Mouse (Mus musculus) stomach, embryonic 14.5 days (tissue): ENCODE measurements around the gene Dab1. TPM values are rescaled to one million over a fixed set of nuclear protein-coding genes. Genes with fewer than 3 reads are reported as not detected.

Experiments
- ATAC-seq: fragments of 200-750 bp; cut with Nextera tagmentation; 2 replicates; pipeline ENCODE4 v1.8.0; 2017; ENCODE audit warnings: low read depth, moderate TSS enrichment; ENCODE audit not compliant: insufficient number of reproducible peaks, insufficient read depth, low FRiP score
- H3K27ac ChIP-seq: fragments of 300-500 bp; sonication (generic); 2 replicates; pipeline ENCODE4 v1.5.1; 2014; ENCODE audit warnings: mild to moderate bottlenecking, low read length, moderate library complexity, mixed read lengths
- H3K27me3 ChIP-seq: fragments of 300-500 bp; sonication (generic); 2 replicates; pipeline ENCODE4 v1.6.1; 2014; ENCODE audit warnings: low read length, control low read depth, mixed read lengths; ENCODE audit not compliant: control insufficient read depth, insufficient read depth
- H3K36me3 ChIP-seq: fragments of 300-500 bp; sonication (generic); 2 replicates; pipeline ENCODE4 v1.6.1; 2014; ENCODE audit warnings: mild to moderate bottlenecking, control low read depth, low read length, moderate library complexity, mixed read lengths; ENCODE audit not compliant: control insufficient read depth, insufficient read depth
- H3K4me1 ChIP-seq: fragments of 300-500 bp; sonication (generic); 2 replicates; pipeline ENCODE4 v1.6.1; 2014; ENCODE audit warnings: low read length, control low read depth, mixed read lengths; ENCODE audit not compliant: control insufficient read depth, insufficient read depth
- H3K4me2 ChIP-seq: fragments of 300-500 bp; sonication (generic); replicated peaks from 2 replicates; pipeline ENCODE4 v1.6.1; 2014; ENCODE audit warnings: low read depth, low read length, control low read depth
- H3K4me3 ChIP-seq: fragments of 300-500 bp; sonication (generic); 2 replicates; pipeline ENCODE4 v1.5.1; 2014; ENCODE audit warnings: low read depth, low read length, control low read depth
- H3K9ac ChIP-seq: fragments of 300-500 bp; sonication (generic); replicated peaks from 2 replicates; pipeline ENCODE4 v1.6.1; 2014; ENCODE audit warnings: low read depth, mild to moderate bottlenecking, control low read depth, low read length, moderate library complexity, mixed read lengths
- H3K9me3 ChIP-seq: fragments of 300-500 bp; sonication (generic); 2 replicates; pipeline ENCODE4 v1.6.1; 2016; ENCODE audit warnings: low read depth, low read length, control low read depth; ENCODE audit not compliant: control insufficient read depth
- WGBS: fragments of 180-500 bp; shearing (Covaris S2); extraction: QIAGEN DNeasy Blood & Tissue Kit; methylation state at CpG from one replicate; pipeline ENCODE4 v1.1.7; 2014; 5-methylcytosine and 5-hydroxymethylcytosine counted together
- polyA plus RNA-seq: library from polyadenylated mRNA; unstranded; fragments of >200 nt; fragmentation: Nextera tagmentation; extraction: Ambion mirVana; gene quantifications from 2 replicates; pipeline ENCODE4 v1.2.1, GENCODE M21; 2014

The Dab1 gene
- polyA plus RNA-seq, 1 experiment from 2014 or later = 8.5 TPM

- ATAC-seq = no peak
- Histone ChIP-seq H3K36me3 (no peaks in the 10 kb centered on the region), H3K27ac (no peak overlapping the region), H3K4me1 (no peaks in the 10 kb centered on the region), H3K9me3 (no peaks in the 10 kb centered on the region), H3K27me3 (no peaks in the 10 kb centered on the region), H3K4me3 (no peak overlapping the region), H3K4me2 (no peak overlapping the region), H3K9ac (no peak overlapping the region)
- 77% methylated on average over 2 of the region's 2 CpGs for WGBS
Measured at GRCm38 (mm10) chr4:103974536-103974935, 355.4 kb downstream of the Dab1 start.

GRCm38 (mm10) chr4:103974946-103975345 lies 355.8 kb downstream of the Dab1 start:
- Histone ChIP-seq H3K4me1 (no peaks in the 10 kb centered on the region), H3K4me2 (no peak overlapping the region), H3K27me3 (no peaks in the 10 kb centered on the region), H3K4me3 (no peak overlapping the region), H3K36me3 (no peaks in the 10 kb centered on the region), H3K27ac (no peak overlapping the region), H3K9ac (no peak overlapping the region), H3K9me3 (no peaks in the 10 kb centered on the region)
- no peak for ATAC-seq
- 76% methylated on average over 2 of the region's 2 CpGs for WGBS

DNA sequence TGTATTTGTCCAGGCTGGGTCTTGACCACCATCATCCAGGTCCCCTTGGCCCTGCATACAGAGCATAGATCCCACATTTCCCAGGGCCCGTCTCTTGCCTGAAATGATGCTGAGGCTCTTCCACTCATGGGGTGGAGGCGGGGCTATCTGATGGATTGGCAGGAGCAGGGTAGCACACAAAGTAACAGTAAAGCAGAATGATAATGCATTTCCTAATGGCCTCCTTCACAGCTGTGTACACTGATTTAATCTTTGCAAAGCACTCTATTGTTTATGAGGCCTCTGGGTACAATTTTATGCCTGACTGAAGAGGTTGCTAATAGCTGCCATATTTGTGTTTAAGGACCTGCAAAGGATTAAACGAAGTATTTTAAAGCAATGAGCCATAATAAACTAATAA lies 374.7 kb downstream of the Dab1 start:
- no peak overlapping the region for H3K4me3 ChIP-seq
- H3K4me1 ChIP-seq = no peaks in the 10 kb centered on the region
- H3K36me3 ChIP-seq = no peaks in the 10 kb centered on the region
- H3K27me3 ChIP-seq = no peaks in the 10 kb centered on the region
- no peaks in the 10 kb centered on the region for H3K9me3 ChIP-seq
- no peak overlapping the region for H3K4me2 ChIP-seq
- H3K9ac ChIP-seq = no peak overlapping the region
- 81% methylated on average over 3 of the region's 3 CpGs for WGBS
- H3K27ac ChIP-seq = no peak overlapping the region
- ATAC-seq = no peak

GRCm38 (mm10) chr4:103994406-103994805 lies 375.2 kb downstream of the Dab1 start:
- H3K27me3 ChIP-seq = no peaks in the 10 kb centered on the region
- H3K9ac ChIP-seq = no peak overlapping the region
- H3K4me1 ChIP-seq = no peaks in the 10 kb centered on the region
- WGBS = 71% methylated on average over 1 of the region's 1 CpGs
- no peak overlapping the region for H3K27ac ChIP-seq
- H3K4me2 ChIP-seq = no peak overlapping the region
- no peak overlapping the region for H3K4me3 ChIP-seq
- H3K9me3 ChIP-seq = no peaks in the 10 kb centered on the region
- no peak for ATAC-seq
- no peaks in the 10 kb centered on the region for H3K36me3 ChIP-seq

GRCm38 (mm10) chr4:104008406-104008805 lies 389.2 kb downstream of the Dab1 start:
- Histone ChIP-seq H3K4me1 (no peaks in the 10 kb centered on the region), H3K9ac (no peak overlapping the region), H3K27me3 (no peaks in the 10 kb centered on the region), H3K27ac (no peak overlapping the region), H3K36me3 (no peaks in the 10 kb centered on the region), H3K4me2 (no peak overlapping the region), H3K9me3 (no peaks in the 10 kb centered on the region), H3K4me3 (no peak overlapping the region)
- ATAC-seq = no peak
- WGBS = 47% methylated on average over 5 of the region's 5 CpGs

GRCm38 (mm10) chr4:104011683-104012082 lies 392.5 kb downstream of the Dab1 start:
- Histone ChIP-seq H3K27ac (no peak overlapping the region), H3K9ac (no peak overlapping the region), H3K27me3 (no peaks in the 10 kb centered on the region), H3K4me1 (no peaks in the 10 kb centered on the region), H3K4me2 (no peak overlapping the region), H3K9me3 (no peaks in the 10 kb centered on the region), H3K36me3 (no peaks in the 10 kb centered on the region), H3K4me3 (no peak overlapping the region)
- WGBS = 54% methylated on average over 4 of the region's 4 CpGs
- ATAC-seq = no peak

- Histone ChIP-seq H3K9me3 (no peaks in the 10 kb centered on the region), H3K36me3 (no peaks in the 10 kb centered on the region), H3K4me1 (no peaks in the 10 kb centered on the region), H3K4me3 (no peak overlapping the region), H3K9ac (no peak overlapping the region), H3K27me3 (no peaks in the 10 kb centered on the region), H3K27ac (no peak overlapping the region), H3K4me2 (no peak overlapping the region)
- 57% methylated on average over 4 of the region's 4 CpGs for WGBS
- no peak for ATAC-seq
Measured at GRCm38 (mm10) chr4:104012150-104012549, 393.0 kb downstream of the Dab1 start.

DNA sequence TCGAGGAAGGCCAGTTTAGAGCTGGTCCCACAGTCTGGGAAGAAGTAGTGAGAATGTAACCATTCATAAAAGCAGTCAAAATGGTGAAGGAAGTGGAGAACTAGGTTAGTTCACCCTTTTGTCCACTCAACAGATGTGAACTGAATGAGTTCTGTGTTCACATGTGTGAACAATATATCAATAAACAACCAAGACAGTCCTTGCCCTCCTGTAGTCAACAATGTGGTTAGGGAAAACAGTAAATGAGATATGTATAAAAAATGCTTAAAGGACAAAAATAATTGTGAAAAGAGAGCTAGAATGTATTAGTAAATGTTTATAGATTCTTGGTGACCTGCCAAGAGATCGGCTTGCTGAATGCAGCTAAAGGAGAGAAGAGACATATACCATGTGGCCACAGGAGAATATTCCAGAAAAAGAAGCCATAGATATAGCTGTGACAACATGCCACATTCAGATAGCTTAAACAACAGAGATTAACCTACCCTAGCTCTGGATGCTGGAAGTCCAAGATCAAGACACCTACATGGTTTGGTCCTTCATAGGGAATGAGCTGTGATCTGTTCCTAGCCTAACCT lies 406.0 kb downstream of the Dab1 start:
- Histone ChIP-seq H3K36me3 (no peaks in the 10 kb centered on the region), H3K4me2 (no peak overlapping the region), H3K27ac (no peak overlapping the region), H3K9me3 (no peaks in the 10 kb centered on the region), H3K4me3 (no peak overlapping the region), H3K4me1 (0 out of 2 replicates have a peak, but pooled peaks cover 2% of the 10 kb centered on the region), H3K27me3 (no peaks in the 10 kb centered on the region), H3K9ac (no peak overlapping the region)
- no peak for ATAC-seq
- 49% methylated on average over 2 of the region's 2 CpGs for WGBS

- H3K9me3 ChIP-seq = no peaks in the 10 kb centered on the region
- no peaks in the 10 kb centered on the region for H3K27me3 ChIP-seq
- H3K9ac ChIP-seq = no peak overlapping the region
- no peak overlapping the region for H3K4me2 ChIP-seq
- 33% methylated on average over 2 of the region's 2 CpGs for WGBS
- H3K27ac ChIP-seq = no peak overlapping the region
- no peaks in the 10 kb centered on the region for H3K36me3 ChIP-seq
- H3K4me1 ChIP-seq = 0 out of 2 replicates have a peak, but pooled peaks cover 2% of the 10 kb centered on the region
- no peak overlapping the region for H3K4me3 ChIP-seq
- no peak for ATAC-seq
Measured at GRCm38 (mm10) chr4:104026834-104027233, 407.7 kb downstream of the Dab1 start.
